Mouse (Mus musculus) G1E (cell line): Measurements from ENCODE around the gene Hoxa11.

Source experiments
- CTCF ChIP-seq: IDR thresholded peaks from 2 replicates; pipeline ENCODE4 v1.5.1; 2012; ENCODE audit warnings: low read depth, low read length, inconsistent platforms, mixed read lengths
- GATA1 ChIP-seq: IDR thresholded peaks from 2 replicates; pipeline ENCODE4 v1.6.1; 2012; ENCODE audit warnings: borderline replicate concordance, low read length, inconsistent platforms, mixed read lengths

DNA sequence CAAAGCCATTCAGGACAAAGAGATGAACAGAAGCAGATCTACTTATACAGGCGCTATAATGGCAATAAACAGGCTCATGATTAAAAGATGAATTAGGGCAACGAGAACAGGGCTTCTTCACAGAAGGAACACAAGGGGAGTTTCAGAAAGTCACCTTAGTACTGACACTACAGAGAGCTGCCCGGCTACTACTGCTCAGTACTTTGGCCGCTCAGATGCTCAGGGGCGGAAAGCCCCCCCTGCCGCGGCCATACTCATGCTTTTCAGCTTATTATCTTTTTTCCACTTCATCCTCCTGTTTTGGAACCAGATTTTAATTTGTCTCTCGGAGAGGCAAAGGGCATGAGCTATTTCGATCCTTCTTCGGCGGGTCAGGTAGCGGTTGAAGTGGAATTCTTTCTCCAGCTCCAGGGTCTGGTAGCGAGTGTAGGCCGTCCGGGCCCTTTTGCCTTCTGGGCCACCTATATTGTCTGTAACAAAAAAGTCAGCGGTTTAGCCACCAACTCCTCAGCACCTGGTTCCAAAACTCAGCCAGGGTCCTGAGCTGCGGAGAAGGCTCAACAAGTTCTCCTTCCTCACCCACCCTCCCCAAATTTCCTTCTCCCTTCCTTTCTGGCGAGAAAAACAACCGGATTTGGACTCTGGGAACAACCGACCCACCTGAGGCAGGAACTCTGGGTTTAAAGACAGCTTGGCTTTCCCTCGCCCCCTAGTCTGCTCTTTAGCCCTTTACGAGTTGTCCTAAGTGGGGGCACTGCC, 43.1 kb downstream of the Hoxa11 start:
- no peak for TF ChIP-seq CTCF
- no peak for TF ChIP-seq GATA1
